Mouse (Mus musculus) spleen, adult 12 weeks (tissue): ENCODE measurements around the gene D230025D16Rik.
"Not testable (repeated sequence)": the region's sequence is repeated elsewhere in the genome, so short reads cannot be mapped to it uniquely, and the experiment has no call there.

Source experiments
- DNase-seq: peaks from one replicate; pipeline ENCODE4 v3.0.0; 2022; ENCODE audit warnings: low spot score

The D230025D16Rik gene

GRCm38 (mm10) chr8:105224413-105225271, at the start of gene D230025D16Rik:
TSS of gene D230025D16Rik (plus strand) at chr8:105225145.
- DNase-seq: peak; percentile 98

- not testable (repeated sequence) for DNase-seq
Observed at GRCm38 (mm10) chr8:105175287-105175686, 49.7 kb upstream of the D230025D16Rik start.

DNA sequence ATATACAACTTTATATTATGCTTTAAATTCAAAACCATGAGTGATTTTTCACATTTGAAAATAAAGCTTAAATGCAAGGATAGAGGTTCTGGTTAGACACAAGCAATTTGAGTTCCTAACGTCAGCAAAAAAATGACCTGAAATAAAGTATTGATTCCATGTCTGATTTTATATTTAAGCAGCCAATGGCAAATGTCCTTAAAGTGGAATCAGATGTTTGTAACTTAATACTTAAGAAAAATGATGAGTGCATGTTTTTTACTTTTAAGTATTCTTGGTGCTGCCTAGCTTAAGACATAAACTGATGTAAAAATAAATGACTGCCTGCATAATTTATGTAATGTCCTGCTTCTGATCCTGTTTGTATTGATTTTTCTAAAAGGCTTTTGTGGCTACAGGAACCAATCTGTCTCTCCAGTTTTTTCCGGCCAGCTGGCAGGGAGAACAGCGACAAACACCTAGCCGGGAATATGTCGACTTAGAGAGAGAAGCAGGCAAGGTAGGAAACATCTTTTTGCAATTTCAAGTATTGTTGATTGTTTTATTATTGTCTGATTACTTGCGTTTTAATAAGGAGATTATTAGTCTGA, 46.6 kb upstream of the D230025D16Rik start:
- no peak for DNase-seq

- DNase-seq: no peak
Observed at GRCm38 (mm10) chr8:105182201-105182600, 42.7 kb upstream of the D230025D16Rik start.

DNA sequence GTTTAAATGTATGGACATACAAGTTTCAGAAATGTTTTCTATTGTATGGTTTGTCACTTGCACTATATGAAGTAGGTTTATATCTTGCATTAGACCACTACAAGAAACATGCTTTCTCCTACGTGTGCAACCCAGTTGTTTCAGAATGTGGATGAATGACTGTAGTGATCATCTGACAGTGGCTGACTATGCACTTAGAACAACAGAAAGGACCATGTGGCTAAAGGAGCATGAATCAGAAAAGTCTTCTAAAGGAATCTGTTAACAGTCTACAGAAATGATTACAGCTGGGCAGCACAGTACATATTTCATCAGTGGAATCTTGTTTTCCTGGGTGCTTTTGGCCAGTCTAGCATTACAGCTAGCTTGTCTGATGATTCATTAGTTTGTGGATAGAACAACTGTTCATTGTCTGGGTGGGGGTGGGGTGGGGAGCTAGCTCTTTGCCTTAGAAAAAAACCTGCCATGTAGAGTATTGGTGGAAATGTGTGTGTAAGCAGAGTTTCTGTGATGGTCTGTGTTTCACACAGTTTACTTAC, 38.4 kb upstream of the D230025D16Rik start:
- no peak for DNase-seq

DNA sequence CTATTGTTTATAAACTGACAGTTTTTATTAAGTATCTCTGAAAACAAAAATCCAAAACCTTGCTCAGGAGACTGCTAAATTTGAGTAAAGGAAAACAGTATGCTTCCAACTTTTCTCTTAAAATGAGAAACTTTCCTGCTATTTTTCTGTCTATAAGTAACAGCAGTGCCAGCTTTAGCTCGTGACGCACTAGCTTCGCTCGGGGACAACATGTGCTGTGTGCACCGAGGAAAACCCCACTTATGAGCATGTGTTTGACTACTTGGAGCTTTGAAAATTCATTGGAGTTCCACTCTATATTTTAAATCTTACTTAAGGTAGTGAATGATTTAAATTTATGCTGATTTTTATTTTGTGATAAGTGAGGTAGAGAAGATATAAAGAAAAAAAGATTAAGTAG, 32.8 kb upstream of the D230025D16Rik start:
- no peak for DNase-seq

DNA sequence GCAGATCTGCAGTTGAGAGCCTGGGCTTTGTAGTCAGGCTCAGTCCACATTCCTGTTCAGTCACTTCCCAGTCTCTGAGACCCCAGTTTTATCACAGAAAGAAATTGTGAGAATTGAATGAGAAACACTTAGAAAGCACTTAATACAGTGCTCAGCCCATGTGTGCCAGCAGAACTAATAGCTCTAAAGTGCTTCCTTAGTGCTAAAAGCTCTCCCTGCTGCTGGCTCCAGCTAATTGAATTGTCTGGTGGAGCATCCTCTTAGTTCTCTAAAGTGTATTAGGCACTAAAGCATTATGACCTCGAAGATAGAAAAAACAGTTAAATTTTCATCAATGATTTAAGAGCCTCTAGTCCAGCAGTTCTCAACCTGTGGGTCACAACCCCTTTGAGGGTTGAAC, 19.2 kb upstream of the D230025D16Rik start:
- no peak for DNase-seq

GRCm38 (mm10) chr8:105206766-105207275, 18.1 kb upstream of the D230025D16Rik start:
- no peak for DNase-seq

DNA sequence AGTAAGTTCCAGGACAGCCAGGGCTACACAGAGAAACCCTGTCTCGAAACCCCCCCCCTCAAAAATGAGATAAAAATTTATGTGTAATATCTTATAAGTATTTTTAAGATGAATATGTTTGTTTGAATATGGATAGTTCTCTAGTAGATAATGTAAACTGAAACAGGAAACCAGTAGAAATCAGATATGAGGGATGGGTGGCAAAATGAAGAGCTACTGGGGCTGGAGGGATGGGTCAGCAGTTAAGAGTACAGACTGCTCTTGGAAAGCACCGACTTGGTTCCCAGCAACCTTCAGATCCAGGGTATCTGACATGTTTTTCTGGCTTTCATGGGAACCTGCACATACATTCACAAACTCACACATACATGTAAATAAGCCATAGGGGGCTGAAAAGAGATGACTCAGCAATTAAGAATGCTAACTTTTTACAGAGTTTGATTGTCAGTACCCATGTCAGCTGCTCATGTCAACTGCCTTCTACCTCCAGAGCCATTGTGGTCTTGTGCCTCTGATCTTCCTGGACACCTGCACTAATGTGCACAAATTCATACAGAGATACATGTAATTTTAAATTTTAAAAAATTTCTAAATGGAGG, 17.2 kb upstream of the D230025D16Rik start:
- no peak for DNase-seq

- no peak for DNase-seq
Observed at GRCm38 (mm10) chr8:105209153-105210110, 15.5 kb upstream of the D230025D16Rik start.

DNA sequence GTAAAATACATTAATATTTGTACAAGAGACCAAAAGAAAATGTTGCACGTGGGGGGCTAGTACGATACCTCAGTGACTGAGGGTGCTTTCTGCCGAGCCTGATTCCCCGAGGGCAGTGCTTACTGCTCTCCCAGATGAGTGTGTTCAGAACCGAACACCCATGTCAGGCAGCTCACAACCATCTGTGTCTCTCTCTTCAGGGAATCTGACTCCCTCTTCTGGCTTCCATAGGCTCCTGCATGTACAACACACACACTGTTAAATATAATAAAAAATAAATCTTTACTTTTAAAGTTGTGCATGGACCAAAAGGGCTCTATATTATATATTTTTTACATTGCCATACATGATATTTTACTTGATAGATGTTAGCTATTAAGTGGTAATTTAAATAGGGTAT, 10.8 kb upstream of the D230025D16Rik start:
- DNase-seq: no peak

DNA sequence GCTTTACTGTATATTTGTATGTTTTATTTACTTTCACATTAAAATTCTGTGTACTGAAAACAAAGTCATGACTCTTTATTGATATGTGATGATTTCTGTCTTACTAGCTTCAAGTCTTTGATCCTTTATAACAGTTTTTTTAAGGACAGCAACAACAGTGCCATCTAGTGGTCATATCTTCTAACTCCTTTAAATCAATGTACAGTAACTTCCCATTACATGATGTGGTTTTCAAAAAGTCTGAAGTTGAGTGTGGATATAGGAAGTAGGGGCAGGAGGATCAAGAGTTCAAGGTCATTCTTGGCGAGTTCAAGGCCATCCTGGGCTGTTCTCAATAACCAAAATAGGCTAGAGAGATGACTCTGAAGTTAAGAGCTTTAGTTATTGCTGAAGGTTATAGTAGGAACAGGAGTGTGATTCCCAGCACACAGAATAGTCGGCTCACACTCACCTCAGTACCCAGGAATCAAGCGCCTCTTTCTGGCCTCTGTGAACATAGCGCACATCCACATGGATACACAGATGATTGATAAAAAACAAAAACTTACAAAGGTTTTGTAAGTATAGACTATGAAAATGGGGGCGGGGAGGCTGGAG, 6.9 kb upstream of the D230025D16Rik start:
- no peak for DNase-seq

- no peak for DNase-seq
Observed at GRCm38 (mm10) chr8:105223850-105224249, 1.1 kb upstream of the D230025D16Rik start.

- no peak for DNase-seq
Observed at GRCm38 (mm10) chr8:105225272-105225593, 288 bp downstream of the D230025D16Rik start.

GRCm38 (mm10) chr8:105225917-105226316, 972 bp downstream of the D230025D16Rik start:
- peak; percentile 4 for DNase-seq

DNA sequence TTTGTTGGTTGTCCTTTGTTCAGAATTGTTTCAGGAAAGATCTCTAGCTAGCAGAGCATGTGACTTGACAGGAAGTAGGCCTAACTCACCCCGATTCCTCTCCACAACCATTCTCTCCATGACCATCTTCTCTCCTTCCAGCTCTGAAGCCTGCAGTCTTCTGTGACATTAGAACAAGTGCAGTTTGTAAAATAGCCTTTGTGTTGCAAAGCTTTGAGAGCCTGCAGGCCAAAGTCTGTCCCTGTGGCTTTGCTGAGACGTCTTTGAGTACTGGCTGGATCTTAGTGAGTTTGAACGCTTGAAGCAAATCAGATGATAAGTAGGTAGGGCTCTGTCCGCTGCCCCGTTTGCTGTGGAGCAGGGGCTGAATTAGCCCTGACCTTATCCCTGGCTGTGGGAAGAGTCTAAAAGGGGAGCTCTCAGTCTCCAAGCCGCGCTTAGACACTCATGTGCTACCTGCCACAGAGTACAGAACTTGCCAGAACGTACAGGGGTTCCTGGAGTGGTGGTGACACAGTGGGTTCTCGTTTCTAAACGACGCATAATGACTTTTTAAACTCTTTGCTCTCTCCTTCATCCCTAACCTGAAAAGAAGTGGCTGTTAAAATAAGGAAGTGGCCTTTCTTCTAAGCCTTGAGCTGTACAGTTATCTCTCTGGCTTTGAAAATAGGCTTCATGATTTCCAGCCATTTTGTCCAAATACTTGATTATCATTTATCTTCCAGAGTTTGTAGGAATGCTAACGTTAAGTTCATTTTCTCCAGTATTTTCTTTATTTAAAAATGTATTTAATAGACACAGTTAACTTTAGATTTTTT, 6.8 kb downstream of the D230025D16Rik start:
- DNase-seq: no peak

- not testable (repeated sequence) for DNase-seq
Observed at GRCm38 (mm10) chr8:105232321-105232693, 7.4 kb downstream of the D230025D16Rik start.

GRCm38 (mm10) chr8:105233126-105233935, 8.4 kb downstream of the D230025D16Rik start:
- DNase-seq: no peak

- DNase-seq: no peak
Observed at GRCm38 (mm10) chr8:105235206-105235605, 10.3 kb downstream of the D230025D16Rik start.
